Mouse (Mus musculus): ENCODE results near the gene Zfp53. TPM values are rescaled to one million over a fixed set of nuclear protein-coding genes. Genes with fewer than 3 reads are reported as not detected.

The Zfp53 gene
- total and polyA plus RNA-seq, 2 experiments from 2014 or later = 0.92 to 4.0 TPM

DNA sequence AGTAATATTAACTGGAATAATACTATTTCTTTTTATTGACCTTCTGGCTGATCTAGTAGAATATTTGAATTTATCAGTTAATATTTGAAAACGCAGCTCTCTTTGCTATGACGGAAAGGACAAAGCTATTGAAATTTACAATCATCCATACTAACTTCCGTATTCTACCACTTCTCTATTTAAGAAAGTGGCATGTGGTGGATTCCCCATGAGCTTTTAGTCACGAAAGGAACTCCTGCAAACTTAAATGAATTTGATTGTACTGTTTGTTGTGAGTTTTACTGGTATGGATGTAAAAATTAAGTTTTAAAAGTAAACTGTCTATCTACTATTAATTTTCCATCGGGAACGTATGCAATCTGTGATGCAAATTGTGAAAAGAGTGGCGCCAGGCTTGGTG, 47.3 kb downstream of the Zfp53 start:
- peak overlapping the region; percentile 71 for H3K9ac ChIP-seq (replicated peaks; ENCODE audit: low read depth, low read length)
- H3K36me3 ChIP-seq (replicated peaks; ENCODE audit: control insufficient read depth, insufficient read depth, low read length) = no peaks in the 10 kb centered on the region
- WGBS = 39% methylated on average over 7 of the region's 7 CpGs
- H3K4me2 ChIP-seq (ENCODE audit: low read depth, low read length) = peak overlapping the region; percentile 92
- H3K4me3 ChIP-seq (ENCODE audit: low read depth, low read length) = peak overlapping the region; percentile 69
- H3K4me1 ChIP-seq (ENCODE audit: control insufficient read depth, insufficient read depth) = peaks cover 9% of the 10 kb centered on the region
- H3K27ac ChIP-seq (ENCODE audit: low read depth) = peak overlapping the region; percentile 86
- no peak for DNase-seq (ENCODE audit: low spot score)
- TF ChIP-seq EP300 (IDR thresholded peaks at IDR 0.05; ENCODE audit: low read depth) (no peak), CTCF (IDR thresholded peaks at IDR 0.05; ENCODE audit: low read depth) (no peak)
- H3K9me3 ChIP-seq (replicated peaks; ENCODE audit: control insufficient read depth, low read length) = no peaks in the 10 kb centered on the region
- no peak for ATAC-seq (ENCODE audit: insufficient read depth, low read depth)
- no peaks in the 10 kb centered on the region for H3K27me3 ChIP-seq (ENCODE audit: control insufficient read depth, insufficient read depth, low read length)

DNA sequence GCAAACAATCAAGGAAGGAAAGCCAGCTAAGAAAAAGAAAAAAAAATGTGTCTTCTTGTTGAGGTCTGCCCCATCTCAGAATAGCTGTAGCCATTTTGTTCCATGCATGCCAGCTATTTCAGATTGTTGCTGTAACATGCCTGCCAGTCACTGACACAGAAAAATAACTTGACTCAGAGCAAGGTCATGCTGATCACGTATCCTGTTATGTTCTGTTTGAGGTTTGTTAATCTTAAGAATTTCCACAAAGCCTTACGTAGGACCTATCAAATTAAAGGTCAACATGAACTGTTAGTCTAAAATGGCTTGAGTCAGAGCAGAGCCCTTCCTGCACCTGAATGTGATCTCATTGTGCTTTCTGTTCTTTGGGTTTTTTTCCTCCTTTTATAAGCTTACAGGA, 47.9 kb downstream of the Zfp53 start:
- Histone ChIP-seq H3K27ac (ENCODE audit: low read depth) (peak overlapping the region; percentile 86), H3K9ac (replicated peaks; ENCODE audit: low read depth, low read length) (no peak overlapping the region), H3K4me3 (ENCODE audit: low read depth, low read length) (0 out of 2 replicates have a peak overlapping the region, but pooled peaks have one; percentile 69), H3K9me3 (replicated peaks; ENCODE audit: control insufficient read depth, low read length) (no peaks in the 10 kb centered on the region), H3K27me3 (ENCODE audit: control insufficient read depth, insufficient read depth, low read length) (no peaks in the 10 kb centered on the region), H3K4me1 (ENCODE audit: control insufficient read depth, insufficient read depth) (peaks cover 9% of the 10 kb centered on the region), H3K4me2 (ENCODE audit: low read depth, low read length) (peak overlapping the region; percentile 92; the same call in 1 of the 2 replicates), H3K36me3 (replicated peaks; ENCODE audit: control insufficient read depth, insufficient read depth, low read length) (no peaks in the 10 kb centered on the region)
- TF ChIP-seq CTCF (IDR thresholded peaks at IDR 0.05; ENCODE audit: low read depth) (no peak), EP300 (IDR thresholded peaks at IDR 0.05; ENCODE audit: low read depth) (no peak)
- no peak for ATAC-seq (ENCODE audit: insufficient read depth, low read depth)
- WGBS = 38% methylated on average over 2 of the region's 2 CpGs
- DNase-seq (ENCODE audit: low spot score) = peak; percentile 58

DNA sequence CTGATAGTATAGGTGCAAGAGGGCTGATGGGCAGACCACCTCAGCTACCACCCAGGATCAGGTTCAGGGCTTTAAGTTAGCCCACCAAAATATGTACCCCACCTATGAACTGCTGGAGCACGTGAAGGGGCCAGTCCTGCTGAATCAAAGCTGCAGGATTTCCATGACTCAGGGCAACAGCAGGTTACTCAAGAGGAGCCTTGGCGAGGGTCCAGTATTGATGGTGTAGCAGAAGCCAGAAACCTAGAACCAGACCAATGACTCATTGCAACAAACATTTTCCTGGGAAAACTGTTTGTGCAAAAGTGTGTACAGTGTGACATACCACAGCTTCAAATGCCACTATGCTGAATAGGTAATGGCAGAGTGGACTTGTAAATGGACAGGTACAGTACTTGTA, 69.0 kb downstream of the Zfp53 start:
- no peak for TF ChIP-seq CTCF (IDR thresholded peaks at IDR 0.05; ENCODE audit: low read depth)
- Histone ChIP-seq H3K36me3 (replicated peaks; ENCODE audit: control insufficient read depth, insufficient read depth, low read length) (peaks cover 33% of the 10 kb centered on the region), H3K9ac (replicated peaks; ENCODE audit: low read depth, low read length) (no peak overlapping the region), H3K4me1 (ENCODE audit: control insufficient read depth, insufficient read depth) (no peaks in the 10 kb centered on the region), H3K27me3 (ENCODE audit: control insufficient read depth, insufficient read depth, low read length) (no peaks in the 10 kb centered on the region), H3K27ac (ENCODE audit: low read depth) (no peak overlapping the region), H3K4me3 (ENCODE audit: low read depth, low read length) (no peak overlapping the region), H3K4me2 (ENCODE audit: low read depth, low read length) (no peak overlapping the region), H3K9me3 (replicated peaks; ENCODE audit: control insufficient read depth, low read length) (no peaks in the 10 kb centered on the region)
- ATAC-seq (ENCODE audit: insufficient read depth, low read depth) (no peak), DNase-seq (ENCODE audit: low spot score) (no peak)
- WGBS = 70% methylated on average over 2 of the region's 2 CpGs

Other genes with a start within 250 kb of the Zfp53 start
- not detected in 2 replicates for gene Vmn1r235, start 232.6 kb upstream of the Zfp53 start, total RNA-seq (2014; rRNA removed; ENCODE audit: low replicate concordance)
- gene Vmn1r235, start 232.6 kb upstream of the Zfp53 start, polyA plus RNA-seq (2015; fragmentation: Nextera tagmentation; extraction: Ambion mirVana) = not detected in 2 replicates
- not detected in 2 replicates for gene Vmn1r236, start 206.1 kb upstream of the Zfp53 start, total RNA-seq (2014; rRNA removed; ENCODE audit: low replicate concordance)
- gene Vmn1r236, start 206.1 kb upstream of the Zfp53 start, polyA plus RNA-seq (2015; fragmentation: Nextera tagmentation; extraction: Ambion mirVana) = not detected in 2 replicates
- gene Vmn1r237, start 177.1 kb upstream of the Zfp53 start, total RNA-seq (2014; rRNA removed; ENCODE audit: low replicate concordance) = not detected in 2 replicates
- not detected in 2 replicates for gene Vmn1r237, start 177.1 kb upstream of the Zfp53 start, polyA plus RNA-seq (2015; fragmentation: Nextera tagmentation; extraction: Ambion mirVana)
- gene Zfp677, start 105.2 kb upstream of the Zfp53 start, total RNA-seq (2014; rRNA removed; ENCODE audit: low replicate concordance) = 0.12 and 0.80 TPM in 2 replicates
- 1.3 and 1.6 TPM in 2 replicates for gene Zfp677, start 105.2 kb upstream of the Zfp53 start, polyA plus RNA-seq (2015; fragmentation: Nextera tagmentation; extraction: Ambion mirVana)
- 0.85 and 1.1 TPM in 2 replicates for gene Zfp54, start 65.8 kb upstream of the Zfp53 start, total RNA-seq (2014; rRNA removed; ENCODE audit: low replicate concordance)
- 2.3 and 2.7 TPM in 2 replicates for gene Zfp54, start 65.8 kb upstream of the Zfp53 start, polyA plus RNA-seq (2015; fragmentation: Nextera tagmentation; extraction: Ambion mirVana)
- gene Zfp51, start 38.6 kb upstream of the Zfp53 start, total RNA-seq (2014; rRNA removed; ENCODE audit: low replicate concordance) = 5.1 and 6.3 TPM in 2 replicates
- 9.7 and 9.9 TPM in 2 replicates for gene Zfp51, start 38.6 kb upstream of the Zfp53 start, polyA plus RNA-seq (2015; fragmentation: Nextera tagmentation; extraction: Ambion mirVana)
- 6.8 and 7.0 TPM in 2 replicates for gene Zfp52, start 46.5 kb downstream of the Zfp53 start, total RNA-seq (2014; rRNA removed; ENCODE audit: low replicate concordance)
- 4.4 and 4.5 TPM in 2 replicates for gene Zfp52, start 46.5 kb downstream of the Zfp53 start, polyA plus RNA-seq (2015; fragmentation: Nextera tagmentation; extraction: Ambion mirVana)
- gene Zfp948, start 78.0 kb downstream of the Zfp53 start, total RNA-seq (2014; rRNA removed; ENCODE audit: low replicate concordance) = 1.8 and 4.7 TPM in 2 replicates
- gene Zfp948, start 78.0 kb downstream of the Zfp53 start, polyA plus RNA-seq (2015; fragmentation: Nextera tagmentation; extraction: Ambion mirVana) = 6.2 and 7.4 TPM in 2 replicates
- 1.5 and 3.2 TPM in 2 replicates for gene Zfp983, start 161.6 kb downstream of the Zfp53 start, total RNA-seq (2014; rRNA removed; ENCODE audit: low replicate concordance)
- 1.9 and 2.3 TPM in 2 replicates for gene Zfp983, start 161.6 kb downstream of the Zfp53 start, polyA plus RNA-seq (2015; fragmentation: Nextera tagmentation; extraction: Ambion mirVana)
- not detected in 2 replicates for gene Gm10226, start 202.9 kb downstream of the Zfp53 start, total RNA-seq (2014; rRNA removed; ENCODE audit: low replicate concordance)
- 2.1 and 2.8 TPM in 2 replicates for gene Gm10226, start 202.9 kb downstream of the Zfp53 start, polyA plus RNA-seq (2015; fragmentation: Nextera tagmentation; extraction: Ambion mirVana)
- gene Zfp760, start 218.7 kb downstream of the Zfp53 start, total RNA-seq (2014; rRNA removed; ENCODE audit: low replicate concordance) = 1.6 and 3.3 TPM in 2 replicates
- gene Zfp760, start 218.7 kb downstream of the Zfp53 start, polyA plus RNA-seq (2015; fragmentation: Nextera tagmentation; extraction: Ambion mirVana) = 2.8 and 3.0 TPM in 2 replicates
- gene Zfp229, start 241.8 kb downstream of the Zfp53 start, total RNA-seq (2014; rRNA removed; ENCODE audit: low replicate concordance) = 0.93 and 5.3 TPM in 2 replicates
- 5.8 and 6.0 TPM in 2 replicates for gene Zfp229, start 241.8 kb downstream of the Zfp53 start, polyA plus RNA-seq (2015; fragmentation: Nextera tagmentation; extraction: Ambion mirVana)

Data from heart, postnatal 0 days (tissue).